Mouse (Mus musculus) urinary bladder, postnatal 4 days (tissue): ENCODE data around the gene Syna.

ENCODE experiments used
- DNase-seq, 2 experiments: peaks; one replicate each; pipeline ENCODE4 v3.0.0; 2021 to 2022; ENCODE audit warnings: low spot score in 2 of 2

Syna gene

DNA sequence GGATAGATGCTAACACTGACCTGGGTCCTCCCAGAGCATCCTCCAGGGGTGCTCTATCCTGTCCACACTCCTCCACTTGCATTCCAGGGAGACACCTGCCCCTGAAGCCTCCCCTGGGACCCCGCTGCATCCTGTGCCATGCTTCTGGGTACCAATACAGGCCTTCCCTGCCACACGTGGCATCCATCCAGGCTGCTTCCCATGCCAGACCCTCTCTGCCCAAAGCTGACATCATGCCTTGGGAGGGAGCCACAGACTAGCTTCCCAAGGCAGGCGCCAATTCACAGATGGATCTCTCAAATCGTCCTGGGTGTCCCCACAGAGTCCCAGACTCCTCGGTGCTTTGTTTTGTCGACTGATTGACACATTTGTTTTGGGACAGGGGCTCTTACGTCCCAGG is 29.1 kb downstream of the Syna start:
- DNase-seq: no peak

GRCm38 (mm10) chr5:134528488-134528887 is 31.5 kb downstream of the Syna start:
- DNase-seq: no peak

DNA sequence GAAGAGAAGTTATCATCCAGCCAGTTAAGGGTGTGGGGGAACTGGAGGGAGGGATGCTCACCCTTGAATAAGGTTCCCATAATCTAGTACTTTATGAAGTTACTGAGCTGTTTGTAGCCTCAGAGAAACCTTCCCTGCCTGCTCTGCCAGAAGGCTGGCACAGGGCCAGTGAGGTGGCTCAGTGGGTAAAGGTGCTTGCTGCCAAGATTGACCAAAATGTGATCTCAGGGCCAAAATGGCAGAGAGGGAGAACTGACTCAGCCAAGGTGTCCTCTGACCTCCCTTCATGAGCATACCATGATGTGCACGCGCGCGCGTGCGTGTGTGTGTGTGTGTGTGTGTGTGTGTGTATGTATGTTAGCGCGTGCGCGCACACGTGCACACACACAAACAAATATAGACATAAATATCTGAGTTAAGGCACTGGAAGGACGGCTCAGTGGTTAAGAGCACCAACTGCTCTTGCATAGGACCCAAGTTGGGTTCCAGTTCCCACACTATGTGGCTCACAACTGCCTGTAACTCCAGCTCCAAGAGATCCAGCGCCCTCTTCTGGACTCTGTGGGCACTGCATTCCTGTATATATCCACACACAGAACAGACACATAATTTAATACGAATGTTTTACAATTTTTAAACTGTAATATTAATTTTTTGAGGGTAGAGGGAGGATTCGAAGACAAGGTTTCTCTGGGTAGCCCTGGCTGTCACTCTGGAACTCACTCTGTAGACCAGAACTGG is 33.8 kb downstream of the Syna start:
- DNase-seq: no peak

DNA sequence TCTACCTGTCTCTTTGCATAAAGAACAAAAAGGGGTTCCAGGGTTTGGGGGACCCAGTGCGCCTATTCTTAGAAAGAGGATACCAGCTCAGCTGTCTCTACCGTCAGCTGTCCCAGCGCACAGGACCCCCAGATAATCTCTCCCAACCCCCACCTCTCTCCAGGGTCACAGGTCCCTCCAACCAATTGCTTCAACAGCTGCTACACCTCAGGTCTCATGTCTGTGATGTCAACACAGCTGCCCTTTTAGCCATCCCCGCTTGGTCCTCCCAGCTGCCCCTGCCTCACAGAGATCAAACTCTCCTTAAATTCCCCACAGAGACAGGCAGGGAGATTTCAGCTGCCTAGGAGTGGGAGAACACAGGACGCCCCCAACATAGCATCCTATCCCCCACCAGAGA is 36.2 kb downstream of the Syna start:
- DNase-seq: no peak

- DNase-seq: no peak
Observed at GRCm38 (mm10) chr5:134522524-134522923, 37.4 kb downstream of the Syna start.

DNA sequence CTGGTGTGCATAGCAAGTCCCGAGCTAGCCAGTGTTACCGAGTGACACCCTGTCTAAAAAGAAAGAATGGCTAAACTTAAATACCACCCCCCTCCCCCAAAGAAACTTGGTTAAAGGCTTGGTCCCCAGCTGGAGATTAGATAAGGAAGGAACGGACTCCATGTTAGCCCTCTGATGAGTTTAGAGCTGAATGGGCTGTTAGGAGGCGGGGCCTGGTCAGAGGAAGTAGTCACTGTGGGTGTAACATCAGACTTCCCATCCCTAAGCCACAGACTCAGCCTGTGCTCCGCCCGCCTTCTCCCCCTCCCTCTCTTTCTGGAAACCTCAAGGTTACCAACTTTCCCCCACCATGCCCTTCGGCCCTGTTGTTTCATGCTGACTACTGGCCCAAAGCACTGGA is 38.2 kb downstream of the Syna start:
- DNase-seq: no peak

- no peak for DNase-seq
Observed at GRCm38 (mm10) chr5:134521131-134521530, 38.8 kb downstream of the Syna start.

GRCm38 (mm10) chr5:134520120-134520519 is 39.9 kb downstream of the Syna start:
- no peak for DNase-seq

DNA sequence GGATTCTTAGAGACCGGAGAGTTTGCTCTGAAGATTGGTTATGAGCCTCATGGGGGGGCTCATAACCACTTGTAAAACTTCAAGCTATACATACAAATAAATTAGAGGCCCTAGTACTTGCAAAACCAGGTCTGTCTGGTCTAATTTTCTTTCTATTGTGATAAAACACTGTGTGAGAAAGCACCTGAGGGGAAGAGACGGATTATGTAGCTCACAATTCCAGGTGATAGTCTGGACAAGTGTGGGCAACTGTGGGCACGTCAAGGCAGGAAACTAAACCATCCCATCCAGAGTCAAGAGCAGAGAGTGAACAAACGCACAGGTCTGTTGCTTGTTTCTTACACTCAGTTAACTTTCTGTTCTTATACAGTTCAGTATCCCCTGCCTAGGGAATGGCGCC is 40.5 kb downstream of the Syna start:
- DNase-seq: no peak

GRCm38 (mm10) chr5:134512086-134512485 is 47.9 kb downstream of the Syna start:
- no peak for DNase-seq

DNA sequence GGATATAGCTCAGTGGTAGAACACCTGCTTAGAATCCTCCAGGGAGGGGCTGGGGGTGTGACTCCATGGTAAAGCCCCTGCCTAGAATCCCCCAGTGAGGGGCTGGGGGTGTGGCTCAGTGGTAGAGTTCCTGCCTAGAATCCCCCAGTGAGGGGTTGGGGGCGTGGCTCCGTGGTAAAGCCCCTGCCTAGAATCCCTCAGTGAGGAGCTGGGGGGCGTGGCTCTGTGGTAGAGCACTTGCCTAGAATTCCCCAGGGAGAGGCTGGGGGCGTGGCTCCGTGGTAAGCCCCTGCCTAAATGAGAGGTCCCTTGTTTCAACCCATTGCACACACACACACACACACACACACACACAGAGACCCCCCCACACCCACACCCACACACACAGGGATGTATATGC is 49.7 kb downstream of the Syna start:
- DNase-seq: no peak

DNA sequence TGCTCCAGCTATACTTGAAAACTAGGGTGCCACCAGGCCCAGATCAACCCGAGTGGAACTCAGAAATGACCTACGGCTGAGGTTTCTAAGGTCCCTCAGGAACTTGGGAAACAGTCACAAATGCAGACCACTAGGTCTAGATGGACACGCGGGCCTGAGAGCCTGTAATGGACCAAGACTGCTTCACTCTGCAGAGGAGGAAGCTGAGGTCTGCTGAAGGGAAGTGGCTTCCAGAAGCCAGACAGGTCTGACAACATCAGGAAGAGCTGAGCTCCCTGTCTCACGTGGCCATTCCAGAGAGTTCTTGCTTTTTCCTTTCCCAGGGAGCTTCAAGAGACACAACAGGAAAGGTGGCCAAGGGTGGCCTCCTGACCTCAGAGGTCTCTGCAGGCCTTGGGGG is 51.0 kb downstream of the Syna start:
- DNase-seq: no peak
